Mouse (Mus musculus) 3134 (cell line): ENCODE data around the gene Mff.

Source experiments
- DNase-seq: peaks from one replicate; pipeline ENCODE4 v3.0.0-alpha.2; 2011; ENCODE audit warnings: low spot score; ENCODE audit not compliant: insufficient read length; ENCODE audit errors: extremely low read depth

Mff gene

GRCm38 (mm10) chr1:82724339-82725025 lies at the start of gene Mff:
Mff (plus strand) TSS chr1:82724890.
- no peak for DNase-seq

DNA sequence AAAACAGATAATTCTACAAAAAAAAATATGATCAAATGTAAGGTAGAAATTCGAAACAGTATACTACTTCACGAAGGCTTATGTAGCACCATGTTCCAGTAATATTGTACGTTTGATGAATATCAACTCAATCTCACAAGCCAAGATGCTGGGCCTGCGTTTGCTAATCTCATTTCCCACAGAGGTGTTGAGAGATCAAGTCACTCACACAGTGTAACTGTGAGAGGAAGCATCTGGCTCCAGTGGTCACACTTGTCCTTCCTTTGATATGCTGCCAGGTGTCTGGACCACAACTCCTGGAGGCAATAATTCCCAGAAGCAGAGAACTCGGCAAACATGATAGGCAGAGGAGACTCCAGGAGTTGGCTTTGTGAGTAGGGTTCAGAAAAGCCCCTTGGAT lies 38.4 kb upstream of the Mff start:
- DNase-seq = no peak

- no peak for DNase-seq
These were observed 37.8 kb upstream of the Mff start for GRCm38 (mm10) chr1:82686866-82687265.

GRCm38 (mm10) chr1:82687931-82688330 lies 36.8 kb upstream of the Mff start:
- no peak for DNase-seq

DNA sequence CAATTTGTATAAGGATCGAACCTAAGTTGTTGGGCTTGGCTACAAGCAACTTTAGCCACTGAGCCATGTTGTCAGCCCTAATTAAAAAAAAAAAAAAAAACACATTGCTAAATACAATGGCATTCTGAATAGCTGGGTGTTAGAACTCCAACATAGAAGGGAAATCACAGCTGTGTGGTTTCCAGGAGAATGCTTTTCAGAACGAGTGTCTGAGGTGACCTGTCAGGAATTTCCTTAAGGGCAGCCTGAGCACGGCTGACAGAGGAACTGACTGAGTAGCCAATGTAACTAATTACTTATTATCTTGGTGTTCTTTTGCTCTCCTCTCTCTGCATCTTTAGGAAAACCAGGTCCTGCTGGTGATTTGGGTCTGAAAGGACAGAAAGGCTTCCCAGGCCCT lies 28.8 kb upstream of the Mff start:
- no peak for DNase-seq

DNA sequence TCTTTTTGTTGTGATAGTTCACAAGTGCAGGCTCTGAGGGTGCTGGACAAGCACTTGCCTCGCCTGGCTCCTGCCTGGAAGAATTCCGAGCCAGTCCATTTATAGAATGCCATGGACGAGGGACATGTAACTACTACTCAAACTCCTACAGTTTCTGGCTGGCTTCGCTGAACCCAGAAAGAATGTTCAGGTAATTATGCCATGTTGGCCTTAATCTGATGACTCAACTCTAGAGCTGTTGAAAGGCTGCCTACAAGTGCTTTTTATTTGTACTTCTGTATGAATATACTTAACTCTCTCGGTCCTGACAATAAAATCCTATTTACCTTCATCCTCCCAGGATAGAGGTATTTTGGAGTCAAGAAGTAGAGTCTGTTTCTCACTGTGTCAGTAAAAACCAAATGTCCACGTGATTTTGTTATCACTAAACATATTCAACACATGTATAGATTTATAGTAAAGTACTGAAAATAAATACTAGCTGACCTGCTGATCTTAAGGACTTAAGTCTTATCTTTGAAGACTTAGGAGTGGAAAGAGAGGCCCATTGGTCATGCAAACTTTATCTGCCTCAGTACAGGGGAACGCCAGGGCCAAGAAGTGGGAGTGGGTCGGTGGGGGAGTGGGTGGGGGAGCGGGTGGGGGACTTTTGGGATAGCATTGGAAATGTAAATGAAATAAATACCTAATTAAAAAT lies 6.7 kb upstream of the Mff start:
- DNase-seq = no peak

DNA sequence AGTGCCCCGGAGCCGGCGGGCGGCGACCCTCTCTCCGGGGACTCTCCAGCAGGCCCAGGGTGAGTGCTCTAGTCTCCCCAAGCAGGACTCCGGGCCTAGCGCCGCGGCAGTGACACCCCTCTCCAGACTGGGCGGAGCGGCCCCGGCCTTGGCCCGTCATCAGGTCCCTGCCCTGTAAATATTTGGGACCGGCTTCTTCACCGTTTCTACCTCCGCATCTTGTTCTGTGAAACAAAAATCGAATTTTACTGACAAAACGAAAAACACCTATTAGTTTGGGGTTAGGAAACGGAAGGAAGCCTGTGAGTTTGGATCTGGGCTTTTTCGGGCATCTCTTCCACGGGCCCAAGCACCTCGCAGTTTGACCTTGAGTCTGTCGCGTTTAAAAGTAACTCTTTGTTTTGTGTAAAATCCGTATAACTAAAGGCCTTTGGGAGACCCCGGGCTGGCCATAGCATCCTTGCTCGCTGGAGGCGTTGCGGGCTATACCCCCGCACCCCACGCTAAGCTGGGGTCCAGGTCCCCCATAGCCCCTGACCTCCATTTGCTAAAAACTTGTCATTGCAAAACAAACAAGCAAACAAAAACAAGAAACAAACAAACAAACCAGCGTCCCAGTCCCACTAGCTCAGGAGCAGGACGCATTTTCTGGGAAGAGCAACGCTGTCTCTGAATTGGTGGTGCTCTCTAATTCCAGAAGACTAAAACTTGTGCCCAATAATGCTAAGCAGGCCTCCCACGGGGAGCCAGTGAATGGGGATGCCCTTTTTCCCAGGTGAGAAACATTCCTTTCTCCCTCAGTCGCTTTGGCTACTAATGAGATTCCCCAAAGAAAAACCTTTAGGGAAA lies 560 bp downstream of the Mff start:
- peak; percentile 92 for DNase-seq

- DNase-seq = no peak
These were observed 1.1 kb downstream of the Mff start for GRCm38 (mm10) chr1:82725875-82726185.

DNA sequence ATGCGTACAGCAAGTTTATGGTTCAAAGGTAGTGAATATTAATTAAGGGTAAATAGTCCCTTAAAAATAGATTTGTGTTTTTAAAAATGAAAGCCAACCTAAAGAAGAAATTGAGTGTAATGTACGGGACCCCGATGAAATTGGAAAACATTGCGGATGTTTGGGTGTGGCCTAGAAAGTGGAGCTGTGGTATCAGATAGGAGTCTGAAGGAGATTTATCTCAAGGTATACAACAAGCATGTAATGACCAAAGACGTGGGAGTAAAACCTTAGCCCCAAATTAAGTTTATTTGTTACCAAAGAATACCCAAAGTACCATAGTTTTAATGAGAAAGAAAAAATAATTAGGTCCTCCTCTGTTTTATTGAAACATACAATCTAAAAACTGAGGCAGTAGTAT lies 1.8 kb downstream of the Mff start:
- no peak for DNase-seq

GRCm38 (mm10) chr1:82733357-82733756 lies 8.7 kb downstream of the Mff start:
- no peak for DNase-seq

GRCm38 (mm10) chr1:82738066-82738465 lies 13.4 kb downstream of the Mff start:
- no peak for DNase-seq

GRCm38 (mm10) chr1:82741539-82741938 lies 16.8 kb downstream of the Mff start:
- no peak for DNase-seq

- DNase-seq = no peak
These were observed 19.3 kb downstream of the Mff start for GRCm38 (mm10) chr1:82743962-82744361.

GRCm38 (mm10) chr1:82746408-82746807 lies 21.7 kb downstream of the Mff start:
- DNase-seq = no peak

DNA sequence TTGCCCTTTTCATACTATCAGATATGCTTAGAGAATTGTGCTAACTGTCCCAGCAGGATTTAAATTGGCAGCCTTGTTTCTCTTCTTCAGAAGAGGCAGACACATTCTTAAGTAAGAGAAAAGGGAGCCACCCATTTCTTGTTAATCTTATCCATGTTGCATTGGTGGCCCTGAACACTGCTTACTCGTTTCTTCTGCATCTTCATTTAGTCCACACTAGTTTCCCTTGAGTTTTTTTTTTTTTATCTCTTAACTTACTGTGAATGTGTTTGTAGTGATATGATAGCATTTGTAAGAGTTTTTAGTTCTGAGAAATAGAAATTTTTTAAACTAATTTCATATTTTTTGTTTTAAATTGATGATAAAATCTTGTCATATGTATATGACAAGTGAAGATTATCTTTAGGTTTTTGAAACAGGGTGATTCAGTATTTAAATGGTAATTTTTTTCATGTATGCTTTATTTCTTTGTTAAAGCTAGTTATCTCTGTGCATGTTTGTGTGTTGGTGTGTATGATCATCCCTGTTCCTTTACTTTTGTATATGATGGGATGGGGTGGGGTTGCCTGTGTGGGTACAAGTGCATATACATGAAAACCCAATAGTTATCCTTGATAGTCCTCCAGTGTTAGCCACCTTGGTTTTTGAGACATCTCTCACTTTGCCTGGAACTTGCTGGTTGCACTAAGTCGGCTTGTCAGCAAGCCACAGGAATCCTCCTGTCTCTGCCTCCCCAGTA lies 23.2 kb downstream of the Mff start:
- no peak for DNase-seq

GRCm38 (mm10) chr1:82759520-82759919 lies 34.8 kb downstream of the Mff start:
- no peak for DNase-seq

DNA sequence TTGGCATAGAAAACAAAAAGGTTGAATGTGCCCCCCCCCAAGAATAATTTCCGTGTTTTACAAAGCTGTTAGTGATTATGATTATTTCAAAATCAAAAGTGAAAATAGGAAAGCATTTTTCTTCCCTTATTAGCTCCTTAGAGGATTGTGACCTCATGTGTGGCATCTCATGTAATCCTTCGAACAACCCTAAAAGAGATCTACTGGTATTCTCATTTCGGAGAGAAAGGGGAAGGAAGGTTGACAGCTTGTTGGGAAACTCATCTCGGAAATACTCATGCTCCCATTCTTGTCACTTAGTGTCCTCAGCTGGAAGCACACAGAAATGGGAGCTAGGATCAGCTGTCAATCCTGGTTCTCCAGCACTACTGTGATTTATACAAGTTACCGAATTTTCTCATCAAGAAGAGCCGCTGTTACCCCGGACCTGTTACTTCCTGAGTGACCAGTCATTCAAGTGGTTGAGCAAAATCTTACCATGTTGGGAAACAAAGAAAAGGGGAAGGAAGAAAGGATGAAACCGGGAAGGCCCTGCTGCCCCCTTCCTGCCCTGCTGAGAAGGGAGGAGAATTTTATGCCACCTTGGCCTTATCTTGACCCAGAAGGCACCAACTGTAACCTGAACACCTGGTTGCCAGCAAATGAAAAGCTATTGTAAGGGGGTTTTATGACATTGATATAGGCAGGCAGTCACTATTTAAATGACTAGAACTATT lies 36.9 kb downstream of the Mff start:
- no peak for DNase-seq

DNA sequence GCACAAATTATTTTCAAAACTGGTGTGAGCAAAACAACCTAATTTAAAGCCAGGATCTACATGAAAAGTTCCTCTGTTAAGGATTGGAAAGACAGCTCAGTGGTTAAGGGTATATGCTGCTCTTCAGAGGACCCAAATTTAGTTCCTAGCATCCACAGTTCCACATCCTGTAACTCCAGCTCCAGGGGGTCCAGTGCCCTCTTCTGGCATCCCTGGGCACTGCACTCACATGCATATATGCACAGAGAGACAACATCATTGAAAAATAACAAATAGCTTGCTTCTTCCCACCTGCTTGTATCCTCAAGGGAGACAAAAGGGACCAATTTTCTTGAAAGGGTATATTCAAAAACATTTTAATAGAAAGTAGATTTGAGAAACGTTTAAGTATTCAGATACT lies 37.6 kb downstream of the Mff start:
- DNase-seq = no peak

- DNase-seq = no peak
These were observed 41.5 kb downstream of the Mff start for GRCm38 (mm10) chr1:82766227-82766626.

- DNase-seq = no peak
These were observed 42.0 kb downstream of the Mff start for GRCm38 (mm10) chr1:82766641-82767040.
